Mouse (Mus musculus) brain, embryonic 14.5 days (tissue): ENCODE data around the gene Hes7.

ENCODE experiments used
- CTCF ChIP-seq: fragments of 200-500 bp; IDR thresholded peaks from 2 replicates; pipeline ENCODE4 v1.5.1; 2012; ENCODE audit warnings: inconsistent platforms, mild to moderate bottlenecking, moderate library complexity, borderline replicate concordance; ENCODE audit not compliant: insufficient read depth, insufficient read length; ENCODE audit errors: extremely low read depth
- POLR2A ChIP-seq: fragments of 200-500 bp; IDR thresholded peaks from 2 replicates; pipeline ENCODE4 v1.6.1; 2012; ENCODE audit warnings: mild to moderate bottlenecking, inconsistent platforms, borderline replicate concordance; ENCODE audit not compliant: poor library complexity, insufficient read depth, insufficient read length, severe bottlenecking; ENCODE audit errors: extremely low read depth

- TF ChIP-seq CTCF (no peak), POLR2A (no peak)
These were observed 33.8 kb upstream of the Hes7 start for GRCm38 (mm10) chr11:69086390-69086789.
